Mouse (Mus musculus): ENCODE data around the gene Olfr403. TPM values are rescaled to one million over a fixed set of nuclear protein-coding genes. Genes with fewer than 3 reads are reported as not detected.

Olfr403 gene
- polyA plus RNA-seq, 1 experiment: not detected

DNA sequence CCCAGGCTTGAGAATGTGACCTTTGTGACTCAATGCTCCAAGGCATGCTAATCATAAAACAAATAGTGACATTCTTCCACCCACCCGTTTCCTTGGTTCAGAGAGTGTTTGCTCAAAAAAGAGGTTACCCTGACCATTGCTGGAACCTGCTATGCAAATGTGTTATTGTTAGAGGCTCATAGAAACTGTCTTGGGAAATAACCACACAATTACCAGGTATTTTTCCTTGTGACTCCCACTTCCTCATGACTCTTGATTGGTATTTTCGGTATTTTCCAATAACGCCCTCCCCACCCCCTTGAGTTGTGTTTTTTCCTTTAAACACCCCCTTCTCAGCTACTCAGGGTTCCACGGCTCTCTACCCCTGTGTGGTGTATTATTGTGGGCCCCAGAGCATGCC, 2.3 kb upstream of the Olfr403 start:
- Histone ChIP-seq H3K79me3 (ENCODE audit: low read depth) (no peaks in the 10 kb centered on the region), H3K27me3 (ENCODE audit: control insufficient read depth, insufficient read depth, insufficient read length) (no peaks in the 10 kb centered on the region), H3K36me3 (ENCODE audit: control insufficient read depth, insufficient read depth) (no peaks in the 10 kb centered on the region), H3K4me3 (ENCODE audit: insufficient read depth, poor library complexity, severe bottlenecking) (no peak overlapping the region), H3K79me2 (ENCODE audit: control insufficient read depth, insufficient read depth) (no peaks in the 10 kb centered on the region), H3ac (ENCODE audit: control insufficient read depth, insufficient read length, low read depth) (no peak overlapping the region)
- TF ChIP-seq MYOD1 (IDR thresholded peaks at IDR 0.05; ENCODE audit: control insufficient read depth, insufficient read length, low read depth) (no peak), CEBPB (IDR thresholded peaks at IDR 0.05; ENCODE audit: low read depth) (no peak), MYOG (IDR thresholded peaks at IDR 0.05; ENCODE audit: control insufficient read depth, extremely low read depth, insufficient read length) (no peak), MAX (IDR thresholded peaks at IDR 0.05) (no peak)

DNA sequence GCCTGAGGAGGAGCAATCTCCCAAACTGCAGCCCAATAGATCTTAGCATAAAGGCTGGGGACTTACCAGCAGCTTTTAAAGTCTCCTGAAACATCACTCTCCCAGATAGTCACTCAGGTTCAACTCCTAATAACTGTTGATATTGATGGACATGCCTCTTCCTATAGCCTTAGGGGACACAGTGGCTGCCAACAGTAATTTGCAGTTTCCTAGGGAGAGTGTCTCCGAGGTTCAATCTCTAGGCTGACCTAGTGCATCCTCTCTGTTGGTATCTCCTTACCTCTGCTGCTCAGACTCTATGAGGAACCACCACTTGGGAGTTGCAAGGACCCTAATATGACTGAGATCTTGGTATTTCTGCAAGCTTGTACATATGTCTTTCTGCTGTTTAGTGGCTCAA, 25.2 kb downstream of the Olfr403 start, which contains the start of gene Olfr43:
Gene Olfr43, minus strand, starts transcription at position 101 of the 400 bp plus-strand sequence.
- TF ChIP-seq CTCF (IDR thresholded peaks at IDR 0.05; ENCODE audit: control insufficient read depth, insufficient read depth, insufficient read length) (no peak), USF1 (IDR thresholded peaks at IDR 0.05; ENCODE audit: low read depth) (no peak), MAX (IDR thresholded peaks at IDR 0.05) (no peak), FOSL1 (IDR thresholded peaks at IDR 0.05; ENCODE audit: insufficient read depth, low read length, poor library complexity, severe bottlenecking) (no peak), MYOG (IDR thresholded peaks at IDR 0.05; ENCODE audit: control insufficient read depth, extremely low read depth, insufficient read length) (no peak), CEBPB (IDR thresholded peaks at IDR 0.05; ENCODE audit: low read depth) (no peak), MYOD1 (IDR thresholded peaks at IDR 0.05; ENCODE audit: control insufficient read depth, insufficient read length, low read depth) (no peak)
- H3K36me3 ChIP-seq (ENCODE audit: control insufficient read depth, insufficient read depth): no peaks in the 10 kb centered on the region
- no peak within 1 kb of the TSS for H3K4me3 ChIP-seq (ENCODE audit: insufficient read depth, poor library complexity, severe bottlenecking)
- H3K79me2 ChIP-seq (ENCODE audit: control insufficient read depth, insufficient read depth): no peaks in the 10 kb centered on the region
- no peaks in the 10 kb centered on the region for H3K27me3 ChIP-seq (ENCODE audit: control insufficient read depth, insufficient read depth, insufficient read length)
- no peak within 1 kb of the TSS for H3ac ChIP-seq (ENCODE audit: control insufficient read depth, insufficient read length, low read depth)
- no peaks in the 10 kb centered on the region for H3K79me3 ChIP-seq (ENCODE audit: low read depth)

DNA sequence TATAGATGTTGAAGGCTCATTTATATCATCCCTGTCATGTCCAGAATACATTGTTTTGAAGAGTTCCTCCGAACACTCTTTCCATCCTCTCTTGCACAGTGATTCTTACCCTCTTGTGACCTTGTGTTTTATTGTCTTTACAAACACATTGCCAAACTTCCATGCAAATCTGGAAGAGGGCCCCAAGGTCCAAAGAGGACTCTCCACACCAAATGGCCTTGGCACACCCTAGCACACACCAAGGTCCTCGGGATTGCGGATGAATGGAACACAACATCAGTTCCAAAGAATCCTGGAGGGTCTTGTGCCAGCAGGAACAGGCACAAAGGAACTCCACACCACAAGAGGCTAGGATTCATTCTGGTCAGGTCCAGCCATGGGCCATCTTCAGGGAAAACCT, 55.2 kb downstream of the Olfr403 start:
- Histone ChIP-seq H3K79me3 (ENCODE audit: low read depth) (no peaks in the 10 kb centered on the region), H3K4me3 (ENCODE audit: insufficient read depth, poor library complexity, severe bottlenecking) (no peak overlapping the region), H3K36me3 (ENCODE audit: control insufficient read depth, insufficient read depth) (no peaks in the 10 kb centered on the region), H3K79me2 (ENCODE audit: control insufficient read depth, insufficient read depth) (no peaks in the 10 kb centered on the region), H3K27me3 (ENCODE audit: control insufficient read depth, insufficient read depth, insufficient read length) (no peaks in the 10 kb centered on the region), H3ac (ENCODE audit: control insufficient read depth, insufficient read length, low read depth) (no peak overlapping the region)
- TF ChIP-seq CTCF (IDR thresholded peaks at IDR 0.05; ENCODE audit: control insufficient read depth, insufficient read depth, insufficient read length): no peak
- no peak for TF ChIP-seq CEBPB (IDR thresholded peaks at IDR 0.05; ENCODE audit: low read depth)
- no peak for TF ChIP-seq MAX (IDR thresholded peaks at IDR 0.05)
- no peak for TF ChIP-seq FOSL1 (IDR thresholded peaks at IDR 0.05; ENCODE audit: insufficient read depth, low read length, poor library complexity, severe bottlenecking)
- TF ChIP-seq MYOD1 (IDR thresholded peaks at IDR 0.05; ENCODE audit: control insufficient read depth, insufficient read length, low read depth): no peak
- TF ChIP-seq USF1 (IDR thresholded peaks at IDR 0.05; ENCODE audit: low read depth): no peak
- TF ChIP-seq MYOG (IDR thresholded peaks at IDR 0.05; ENCODE audit: control insufficient read depth, extremely low read depth, insufficient read length): no peak

Other genes with a start within 250 kb of the Olfr403 start
- not detected for gene Olfr23, start 249.6 kb upstream of the Olfr403 start, polyA plus RNA-seq (2012; fragmentation: generic; extraction: Trizol)
- not detected for gene Olfr397, start 225.4 kb upstream of the Olfr403 start, polyA plus RNA-seq (2012; fragmentation: generic; extraction: Trizol)
- gene Olfr398, start 195.8 kb upstream of the Olfr403 start, polyA plus RNA-seq (2012; fragmentation: generic; extraction: Trizol): not detected
- not detected for gene Olfr139, start 129.7 kb upstream of the Olfr403 start, polyA plus RNA-seq (2012; fragmentation: generic; extraction: Trizol)
- gene Olfr399, start 129.6 kb upstream of the Olfr403 start, polyA plus RNA-seq (2012; fragmentation: generic; extraction: Trizol): not detected
- not detected for gene Zfp616, start 116.3 kb upstream of the Olfr403 start, polyA plus RNA-seq (2012; fragmentation: generic; extraction: Trizol)
- not detected for gene Olfr401, start 72.5 kb upstream of the Olfr403 start, polyA plus RNA-seq (2012; fragmentation: generic; extraction: Trizol)
- gene Olfr402, start 32.7 kb upstream of the Olfr403 start, polyA plus RNA-seq (2012; fragmentation: generic; extraction: Trizol): not detected
- not detected for gene Olfr43, start 25.1 kb downstream of the Olfr403 start, polyA plus RNA-seq (2012; fragmentation: generic; extraction: Trizol)
- not detected for gene Olfr406, start 73.6 kb downstream of the Olfr403 start, polyA plus RNA-seq (2012; fragmentation: generic; extraction: Trizol)
- gene Olfr59, start 97.5 kb downstream of the Olfr403 start, polyA plus RNA-seq (2012; fragmentation: generic; extraction: Trizol): not detected
- gene Olfr410, start 151.8 kb downstream of the Olfr403 start, polyA plus RNA-seq (2012; fragmentation: generic; extraction: Trizol): not detected
- not detected for gene Olfr411, start 166.4 kb downstream of the Olfr403 start, polyA plus RNA-seq (2012; fragmentation: generic; extraction: Trizol)
- gene Olfr412, start 175.8 kb downstream of the Olfr403 start, polyA plus RNA-seq (2012; fragmentation: generic; extraction: Trizol): not detected